Mouse (Mus musculus) lung, postnatal 0 days (tissue): ENCODE data around the gene Sec16b. TPM values are rescaled to one million over a fixed set of nuclear protein-coding genes. Genes with fewer than 3 reads are reported as not detected.
A peak's percentile ranks its signal among the peaks of the same experiment; 100 is the strongest.

Experiments
- ATAC-seq: fragments of 200-750 bp; cut with Nextera tagmentation; 2 replicates; pipeline ENCODE4 v1.8.0; 2017; ENCODE audit warnings: moderate library complexity
- DNase-seq: peaks from one replicate; pipeline ENCODE4 v3.0.0-alpha.2; 2016; ENCODE audit warnings: low spot score
- H3K27ac ChIP-seq: fragments of 300-500 bp; sonication (generic); 2 replicates; pipeline ENCODE4 v1.5.1; 2014; ENCODE audit warnings: antibody characterized with exemption, mild to moderate bottlenecking, low read length, mixed read lengths
- H3K27me3 ChIP-seq: fragments of 300-500 bp; sonication (generic); replicated peaks from 2 replicates; pipeline ENCODE4 v1.6.1; 2014; ENCODE audit warnings: low read length, mixed read lengths; ENCODE audit not compliant: insufficient read depth
- H3K36me3 ChIP-seq: fragments of 300-500 bp; sonication (generic); 2 replicates; pipeline ENCODE4 v1.6.1; 2014; ENCODE audit warnings: low read length, mixed read lengths; ENCODE audit not compliant: insufficient read depth
- H3K4me1 ChIP-seq: fragments of 300-500 bp; sonication (generic); 2 replicates; pipeline ENCODE4 v1.6.1; 2014; ENCODE audit warnings: antibody characterized with exemption, low read depth, low read length, mixed read lengths; ENCODE audit not compliant: insufficient read depth
- H3K4me2 ChIP-seq: fragments of 300-500 bp; sonication (generic); replicated peaks from 2 replicates; pipeline ENCODE4 v1.6.1; 2014; ENCODE audit warnings: low read depth, mild to moderate bottlenecking, low read length, moderate library complexity, mixed read lengths
- H3K4me3 ChIP-seq: fragments of 300-500 bp; sonication (generic); 2 replicates; pipeline ENCODE4 v1.5.1; 2014; ENCODE audit warnings: low read depth, low read length
- H3K9ac ChIP-seq: fragments of 300-500 bp; sonication (generic); replicated peaks from 2 replicates; pipeline ENCODE4 v1.6.1; 2014; ENCODE audit warnings: low read depth, mild to moderate bottlenecking
- H3K9me3 ChIP-seq: fragments of 300-500 bp; sonication (generic); 2 replicates; pipeline ENCODE4 v1.6.1; 2016; ENCODE audit warnings: low read length, mixed read lengths
- CTCF ChIP-seq: IDR thresholded peaks from 2 replicates; pipeline ENCODE4 v1.5.1; 2016; ENCODE audit warnings: antibody characterized with exemption, mild to moderate bottlenecking
- EP300 ChIP-seq: IDR thresholded peaks from 2 replicates; pipeline ENCODE4 v1.6.1; 2016; ENCODE audit warnings: antibody characterized with exemption, mild to moderate bottlenecking, control low read depth
- WGBS: fragments of 180-500 bp; shearing (Covaris S2); extraction: QIAGEN DNeasy Blood & Tissue Kit; methylation state at CpG from one replicate; pipeline ENCODE4 v1.1.7; 2014; 5-methylcytosine and 5-hydroxymethylcytosine counted together
- polyA plus RNA-seq: library from polyadenylated mRNA; unstranded; fragments of >200 nt; fragmentation: Nextera tagmentation; extraction: Ambion mirVana; gene quantifications from 2 replicates; pipeline ENCODE4 v1.2.1, GENCODE M21; 2015

Sec16b gene
- polyA plus RNA-seq, 1 experiment from 2014 or later: 1.2 TPM

DNA sequence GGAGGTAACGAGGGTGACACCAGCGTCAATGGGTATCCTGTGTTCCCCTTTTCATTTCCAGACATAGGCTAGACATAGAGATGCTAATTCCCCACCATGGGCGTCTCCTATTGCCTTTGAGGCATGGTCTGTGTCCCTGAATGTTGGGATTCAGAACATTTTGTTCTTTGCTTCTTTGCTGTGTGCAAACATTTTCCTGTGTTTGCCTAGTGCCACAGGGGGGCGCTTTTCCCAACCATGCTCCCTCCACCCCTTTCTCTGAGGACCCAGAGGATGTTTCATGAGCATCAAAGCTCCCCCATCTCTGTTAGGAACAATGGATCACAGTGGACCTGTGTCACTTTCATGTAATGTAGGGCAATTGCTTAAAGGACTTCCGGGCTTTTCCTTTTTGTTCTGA lies 51.6 kb downstream of the Sec16b start:
- ATAC-seq (no peak), DNase-seq (no peak)
- no peak overlapping the region for H3K9ac ChIP-seq
- 54% methylated on average over 5 of the region's 5 CpGs for WGBS
- H3K4me3 ChIP-seq: no peak overlapping the region
- no peaks in the 10 kb centered on the region for H3K9me3 ChIP-seq
- H3K4me2 ChIP-seq: no peak overlapping the region
- no peak for TF ChIP-seq EP300
- peak; percentile 26; the same call in 1 of the 2 replicates for TF ChIP-seq CTCF
- H3K27me3 ChIP-seq: no peaks in the 10 kb centered on the region
- peaks cover 3% of the 10 kb centered on the region; the same call in 1 of the 2 replicates for H3K4me1 ChIP-seq
- H3K27ac ChIP-seq: no peak overlapping the region
- no peaks in the 10 kb centered on the region for H3K36me3 ChIP-seq

DNA sequence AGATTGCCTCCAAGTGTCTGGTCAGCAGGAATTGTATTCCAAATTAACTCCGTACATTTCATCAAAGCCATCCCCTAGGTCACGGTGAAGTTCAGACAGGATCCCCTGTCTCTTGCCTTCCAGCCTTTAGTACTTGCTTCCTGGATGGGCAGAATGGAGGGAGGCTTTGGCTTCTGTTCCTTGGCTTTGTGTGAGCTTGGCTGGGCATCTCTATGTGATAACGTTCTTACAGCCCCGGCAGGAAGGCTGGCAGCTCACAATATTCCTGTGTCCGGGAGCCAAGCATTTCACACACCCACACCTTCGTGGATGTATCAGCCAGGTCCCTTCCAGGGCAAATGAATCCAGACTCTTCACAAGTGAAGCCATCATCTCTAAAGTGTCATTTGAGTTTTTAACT lies 53.5 kb downstream of the Sec16b start:
- H3K4me2 ChIP-seq: no peak overlapping the region
- WGBS: 75% methylated on average over 6 of the region's 6 CpGs
- no peak overlapping the region for H3K4me3 ChIP-seq
- H3K27ac ChIP-seq: no peak overlapping the region
- no peaks in the 10 kb centered on the region; the same call in 1 of the 2 replicates for H3K4me1 ChIP-seq
- no peak for DNase-seq
- TF ChIP-seq CTCF (no peak), EP300 (no peak)
- H3K9ac ChIP-seq: no peak overlapping the region
- no peaks in the 10 kb centered on the region for H3K9me3 ChIP-seq
- no peaks in the 10 kb centered on the region for H3K27me3 ChIP-seq
- no peak for ATAC-seq
- H3K36me3 ChIP-seq: no peaks in the 10 kb centered on the region

DNA sequence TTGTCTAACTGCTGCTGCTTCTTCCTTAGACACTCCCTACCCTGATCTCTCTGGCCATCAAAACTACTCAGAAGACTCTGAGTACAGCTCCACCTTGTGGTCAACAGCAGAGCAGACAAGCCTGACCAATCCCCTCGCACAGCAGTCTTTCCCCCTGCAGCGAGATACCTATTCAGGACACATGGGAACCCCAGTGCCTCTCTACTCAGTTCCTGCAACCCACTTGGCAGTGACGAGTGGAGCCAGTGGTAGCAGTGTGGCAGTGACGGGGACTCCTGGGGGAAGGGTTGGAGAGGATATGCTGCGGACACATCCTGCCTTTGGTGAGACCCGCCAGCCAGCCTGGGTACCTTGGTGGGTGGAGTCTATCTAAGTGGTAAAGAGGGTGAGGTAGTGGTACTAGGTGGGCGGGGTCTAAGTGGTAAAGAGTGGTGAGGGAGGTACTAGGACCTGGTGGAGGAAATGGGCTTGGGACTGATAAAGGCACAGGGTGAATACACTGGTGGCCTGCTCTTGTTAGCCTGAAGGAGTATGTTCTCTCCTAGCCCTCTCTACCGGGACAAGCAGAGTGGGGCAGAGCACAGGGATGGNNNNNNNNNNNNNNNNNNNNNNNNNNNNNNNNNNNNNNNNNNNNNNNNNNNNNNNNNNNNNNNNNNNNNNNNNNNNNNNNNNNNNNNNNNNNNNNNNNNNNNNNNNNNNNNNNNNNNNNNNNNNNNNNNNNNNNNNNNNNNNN lies 54.3 kb downstream of the Sec16b start:
- no peak overlapping the region for H3K4me3 ChIP-seq
- H3K36me3 ChIP-seq: no peaks in the 10 kb centered on the region
- H3K9me3 ChIP-seq: no peaks in the 10 kb centered on the region
- no peaks in the 10 kb centered on the region for H3K27me3 ChIP-seq
- no peak overlapping the region for H3K4me2 ChIP-seq
- H3K9ac ChIP-seq: no peak overlapping the region
- H3K27ac ChIP-seq: no peak overlapping the region
- TF ChIP-seq EP300 (no peak), CTCF (peak; percentile 78)
- H3K4me1 ChIP-seq: no peaks in the 10 kb centered on the region; the same call in 1 of the 2 replicates
- DNase-seq: peak; percentile 72
- peak; percentile 55 for ATAC-seq
- WGBS: 10% methylated on average over 8 of the region's 8 CpGs

DNA sequence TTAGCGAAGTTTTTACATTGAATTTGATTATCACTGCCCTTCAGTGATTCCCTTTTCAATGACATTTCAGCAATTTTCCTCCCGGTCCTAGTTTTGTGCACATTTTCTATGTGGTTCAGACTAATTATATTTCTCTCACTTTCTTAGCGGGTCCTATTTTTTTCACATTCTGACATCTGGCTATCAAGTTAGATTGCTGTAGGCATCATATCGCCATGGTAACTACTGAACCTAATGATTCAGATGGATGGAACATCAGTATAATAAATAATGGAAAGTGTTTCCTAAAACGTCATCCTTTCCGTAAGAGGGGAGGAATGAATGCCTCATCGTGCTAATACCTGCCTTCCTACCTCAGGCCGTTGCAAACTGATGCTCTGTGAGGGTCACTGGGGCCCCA lies 61.3 kb downstream of the Sec16b start:
- no peaks in the 10 kb centered on the region for H3K4me1 ChIP-seq
- H3K9ac ChIP-seq: no peak overlapping the region
- no peak overlapping the region for H3K4me2 ChIP-seq
- no peak overlapping the region for H3K4me3 ChIP-seq
- H3K27me3 ChIP-seq: no peaks in the 10 kb centered on the region
- H3K27ac ChIP-seq: no peak overlapping the region
- DNase-seq (no peak), ATAC-seq (no peak)
- H3K9me3 ChIP-seq: no peaks in the 10 kb centered on the region
- WGBS: 88% methylated on average over 8 of the region's 8 CpGs
- H3K36me3 ChIP-seq: no peaks in the 10 kb centered on the region
- no peak for TF ChIP-seq CTCF
- TF ChIP-seq EP300: no peak

DNA sequence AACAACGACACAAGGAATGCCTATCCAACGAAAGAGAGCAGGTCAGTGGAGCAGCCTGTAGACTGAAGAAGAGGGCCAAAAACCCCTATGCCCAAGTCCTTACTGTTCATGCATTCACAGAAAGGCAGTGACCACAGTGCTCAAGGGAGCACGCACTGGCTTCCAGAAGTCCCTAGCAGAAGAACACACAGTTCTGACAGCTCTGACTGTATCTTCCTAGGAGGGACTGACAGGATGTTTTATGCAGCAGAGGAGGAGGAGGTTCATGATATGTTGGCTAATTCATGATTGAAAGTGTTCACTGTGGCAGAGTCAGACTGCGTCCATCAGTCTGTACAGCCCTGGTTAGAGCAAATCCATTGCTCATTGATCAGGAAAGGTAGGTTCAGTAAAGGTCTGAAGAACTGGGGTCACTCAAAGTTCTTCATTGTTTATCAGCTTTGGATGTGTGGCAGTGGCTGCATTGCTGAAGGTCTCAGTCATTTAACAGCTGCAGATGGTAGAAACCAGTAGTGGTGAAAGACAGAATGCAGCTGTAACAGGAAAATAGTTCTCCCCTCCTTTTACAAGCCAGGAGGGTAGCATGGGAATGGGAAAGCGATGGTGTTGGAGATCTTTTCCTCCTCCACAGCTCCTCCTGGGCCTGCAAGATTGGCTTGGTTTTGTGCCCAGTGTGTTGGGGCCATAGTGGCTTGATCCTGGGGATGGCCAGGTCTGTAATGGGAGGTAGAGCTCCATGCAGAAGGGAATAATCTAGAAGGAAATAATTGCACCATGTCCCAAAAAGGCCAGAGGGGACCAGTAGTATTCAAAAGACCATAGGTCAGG lies 62.9 kb downstream of the Sec16b start:
- Histone ChIP-seq H3K9ac (no peak overlapping the region), H3K27ac (no peak overlapping the region), H3K27me3 (no peaks in the 10 kb centered on the region), H3K36me3 (no peaks in the 10 kb centered on the region), H3K4me3 (no peak overlapping the region), H3K4me1 (no peaks in the 10 kb centered on the region), H3K4me2 (no peak overlapping the region), H3K9me3 (no peaks in the 10 kb centered on the region)
- TF ChIP-seq EP300 (no peak), CTCF (no peak)
- DNase-seq (peak; percentile 52), ATAC-seq (peak; percentile 83)
- 60% methylated on average over 5 of the region's 5 CpGs for WGBS

DNA sequence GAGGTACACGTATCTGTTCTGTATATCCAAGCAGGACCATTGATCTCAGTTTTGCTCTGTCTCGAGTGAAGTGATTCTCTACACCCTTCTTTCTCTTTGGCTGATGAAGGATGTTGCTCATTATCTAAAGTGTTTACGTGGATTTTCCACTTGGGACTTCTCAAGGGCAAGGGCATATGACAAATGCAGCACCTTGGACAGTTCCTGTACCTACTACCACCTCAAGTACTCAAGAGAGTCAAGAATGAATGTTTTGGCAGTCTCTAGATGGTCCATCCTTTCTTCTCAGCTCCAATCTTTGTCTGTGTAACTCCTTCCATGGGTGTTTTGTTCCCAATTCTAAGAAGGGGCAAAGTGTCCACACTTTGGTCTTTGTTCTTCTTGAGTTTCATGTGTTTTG lies 68.8 kb downstream of the Sec16b start:
- no peak overlapping the region for H3K9ac ChIP-seq
- TF ChIP-seq EP300 (no peak), CTCF (no peak)
- no peaks in the 10 kb centered on the region for H3K27me3 ChIP-seq
- ATAC-seq (no peak), DNase-seq (no peak)
- H3K4me2 ChIP-seq: no peak overlapping the region
- no peaks in the 10 kb centered on the region for H3K36me3 ChIP-seq
- no peak overlapping the region for H3K4me3 ChIP-seq
- whole genome bisulfite sequencing: 76% methylated on average over 3 of the region's 3 CpGs
- no peak overlapping the region for H3K27ac ChIP-seq
- no peaks in the 10 kb centered on the region for H3K4me1 ChIP-seq
- no peaks in the 10 kb centered on the region for H3K9me3 ChIP-seq
